22 mouse cellular contexts compared by ENCODE assay signal in genomic region chr7:115308377-115308776, GRCm38 (mm10).
"Had no signal": no experiment of that assay in that cellular context is flagged by ENCODE, and none has a peak within 500 bp of the region (broad histone marks: within the 10 kb centered on the region; RNA-seq: fewer than 3 reads in every experiment).

No protein-coding gene starts in this region.

- H3K9ac ChIP-seq: limb, embryonic 13.5 days; liver, embryonic 12.5 days; liver, embryonic 15.5 days; lung, embryonic 15.5 days; midbrain, embryonic 12.5 days; midbrain, embryonic 15.5 days; neural tube, embryonic 12.5 days; neural tube, embryonic 15.5 days had no signal

- DNase-seq: kidney, adult 2 months; kidney, postnatal 14 days; kidney, postnatal 4 days; layer of hippocampus, adult 9-11 months; liver; lung, adult 18-20 months; lung, postnatal 10 days; right cerebral cortex, adult 18-20 months; right cerebral cortex, postnatal 14 days; right cerebral cortex, postnatal 4 days; thymus, postnatal 36 days had no signal

- H3K27ac ChIP-seq: layer of hippocampus, adult 2 months; limb, embryonic 10.5 days; limb, embryonic 13.5 days; liver, embryonic 12.5 days; liver, embryonic 15.5 days; lung, embryonic 15.5 days; macrophage; midbrain, embryonic 12.5 days; midbrain, embryonic 15.5 days; neural tube, embryonic 12.5 days; neural tube, embryonic 15.5 days had no signal

- ATAC-seq: liver, embryonic 12.5 days; midbrain, embryonic 15.5 days had no signal

- H3K4me1 ChIP-seq: limb, embryonic 10.5 days; liver, embryonic 12.5 days; liver, embryonic 15.5 days; midbrain, embryonic 12.5 days; midbrain, embryonic 15.5 days had no signal

- H3K4me2 ChIP-seq: limb, embryonic 13.5 days; liver, embryonic 12.5 days; liver, embryonic 15.5 days; lung, embryonic 15.5 days; midbrain, embryonic 12.5 days; midbrain, embryonic 15.5 days; neural tube, embryonic 12.5 days; neural tube, embryonic 15.5 days had no signal

- H3K36me3 ChIP-seq: limb, embryonic 10.5 days; limb, embryonic 13.5 days; liver, embryonic 12.5 days; liver, embryonic 15.5 days; lung, embryonic 15.5 days; midbrain, embryonic 12.5 days; midbrain, embryonic 15.5 days; neural tube, embryonic 12.5 days; neural tube, embryonic 15.5 days had no signal

- H3K27me3 ChIP-seq: limb, embryonic 13.5 days; liver, embryonic 15.5 days; lung, embryonic 15.5 days; midbrain, embryonic 15.5 days; neural tube, embryonic 12.5 days had no signal

- H3K9me3 ChIP-seq: limb, embryonic 10.5 days; limb, embryonic 13.5 days; liver, embryonic 12.5 days; liver, embryonic 15.5 days; lung, embryonic 15.5 days; midbrain, embryonic 12.5 days; midbrain, embryonic 15.5 days; neural tube, embryonic 12.5 days; neural tube, embryonic 15.5 days had no signal

- H3K4me3 ChIP-seq: layer of hippocampus, adult 2 months; limb, embryonic 10.5 days; limb, embryonic 13.5 days; liver, embryonic 12.5 days; liver, embryonic 15.5 days; lung, embryonic 15.5 days; midbrain, embryonic 12.5 days; midbrain, embryonic 15.5 days; neural tube, embryonic 12.5 days; neural tube, embryonic 15.5 days had no signal
